Mouse (Mus musculus) induced T-regulatory cell, adult 2 months (primary cell): ENCODE data around the gene Def8.
A peak's percentile ranks its signal among the peaks of the same experiment; 100 is the strongest.
"Not testable (repeated sequence)": the region's sequence is repeated elsewhere in the genome, so short reads cannot be mapped to it uniquely, and the experiment has no call there.

Source experiments
- DNase-seq: peaks from one replicate; pipeline ENCODE4 v3.0.0-alpha.2; 2012; ENCODE audit warnings: low read depth

Gene Def8

DNA sequence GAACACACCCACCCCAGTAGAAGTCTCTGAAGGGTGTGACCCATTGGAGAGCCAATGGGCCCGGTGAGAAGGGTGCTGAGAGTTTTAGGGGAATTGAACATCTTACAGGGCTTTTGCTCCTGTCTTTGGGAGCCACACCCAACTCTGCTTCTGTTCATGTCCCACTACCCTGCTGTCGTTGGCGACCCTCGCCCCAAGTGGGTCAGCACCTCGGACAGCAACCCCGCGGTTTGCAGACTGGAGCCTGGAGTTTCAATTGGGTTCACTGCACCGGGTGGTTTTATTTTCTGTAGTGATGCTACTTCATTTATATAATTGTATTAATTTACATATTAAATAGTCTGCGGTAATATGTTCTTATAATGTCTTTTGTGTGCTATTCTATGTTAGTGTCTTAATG lies 9.1 kb upstream of the Def8 start:
- peak; percentile 26 for DNase-seq

DNA sequence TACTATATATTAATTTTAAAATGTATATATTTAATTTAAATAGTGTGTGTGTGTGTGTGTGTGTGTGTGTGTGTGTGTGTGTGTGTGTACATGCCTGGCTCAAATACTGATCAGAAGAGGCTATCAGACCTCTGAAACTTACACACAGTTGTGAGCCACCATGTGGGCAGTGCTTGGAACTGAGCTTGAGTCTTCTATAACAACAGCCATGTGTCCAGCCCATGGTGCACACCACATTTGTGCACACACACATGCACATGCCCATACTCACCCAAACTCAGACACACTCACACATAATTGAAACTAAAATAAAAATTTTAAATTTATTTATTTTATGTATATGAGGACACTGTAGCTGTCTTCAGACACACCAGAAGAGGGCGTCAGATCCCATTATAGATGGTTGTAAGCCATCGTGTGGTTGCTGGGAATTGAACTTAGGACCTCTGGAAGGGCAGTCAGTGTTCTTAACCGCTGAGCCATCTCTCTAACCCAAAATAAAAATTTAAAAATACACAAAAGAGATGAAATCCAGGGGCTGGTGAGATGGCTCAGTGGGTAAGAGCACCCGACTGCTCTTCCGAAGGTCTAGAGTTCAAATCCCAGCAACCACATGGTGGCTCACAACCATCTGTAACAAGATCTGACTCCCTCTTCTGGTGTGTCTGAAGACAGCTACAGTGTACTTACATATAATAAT lies 8.2 kb upstream of the Def8 start:
- DNase-seq, result not testable (repeated sequence)

DNA sequence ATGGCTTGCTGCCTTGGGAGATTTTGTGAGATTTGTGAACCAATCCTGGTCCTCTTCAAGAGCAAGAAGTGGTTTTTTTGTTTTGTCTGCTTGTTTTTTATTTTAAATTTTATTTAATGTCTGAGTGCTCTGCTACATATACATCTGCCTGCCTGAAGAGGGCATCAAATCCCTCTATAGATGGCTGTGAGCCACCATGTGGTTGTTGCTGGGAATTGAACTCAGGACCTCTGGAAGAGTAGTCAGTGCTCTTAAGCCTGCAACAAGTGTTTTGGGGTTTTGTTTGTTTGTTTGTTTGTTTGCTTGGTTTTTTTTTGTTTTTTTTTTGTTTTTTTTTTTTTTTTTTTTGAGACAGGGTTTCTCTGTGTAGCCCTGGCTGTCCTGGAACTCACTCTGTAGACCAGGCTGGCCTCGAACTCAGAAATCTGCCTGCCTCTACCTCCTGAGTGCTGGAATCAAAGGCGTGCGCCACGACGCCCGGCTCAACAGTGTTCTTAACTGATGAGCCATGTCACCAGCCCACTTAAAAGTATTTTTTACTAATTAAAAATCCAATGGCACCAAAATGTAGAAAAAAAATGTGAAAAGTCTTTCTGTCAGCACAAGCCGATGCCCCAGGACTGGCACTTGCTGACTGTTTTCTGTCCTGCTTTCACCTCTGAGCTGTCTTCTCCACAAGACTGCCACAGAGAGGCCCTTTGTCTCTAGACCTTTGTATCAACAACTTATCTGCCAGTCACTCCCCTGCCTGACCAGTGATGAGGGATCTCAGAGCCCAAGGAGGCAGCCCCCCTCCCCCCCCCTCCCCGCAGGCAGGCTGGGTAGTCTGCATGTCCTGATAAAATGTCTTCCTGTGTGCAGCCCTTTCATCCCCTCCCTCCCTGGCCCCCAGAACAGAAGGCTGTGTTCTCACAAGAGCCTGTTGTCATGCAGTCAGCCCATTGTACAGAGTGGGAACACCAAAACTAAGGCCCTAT lies 7.1 kb upstream of the Def8 start:
- DNase-seq, result peak; percentile 73

DNA sequence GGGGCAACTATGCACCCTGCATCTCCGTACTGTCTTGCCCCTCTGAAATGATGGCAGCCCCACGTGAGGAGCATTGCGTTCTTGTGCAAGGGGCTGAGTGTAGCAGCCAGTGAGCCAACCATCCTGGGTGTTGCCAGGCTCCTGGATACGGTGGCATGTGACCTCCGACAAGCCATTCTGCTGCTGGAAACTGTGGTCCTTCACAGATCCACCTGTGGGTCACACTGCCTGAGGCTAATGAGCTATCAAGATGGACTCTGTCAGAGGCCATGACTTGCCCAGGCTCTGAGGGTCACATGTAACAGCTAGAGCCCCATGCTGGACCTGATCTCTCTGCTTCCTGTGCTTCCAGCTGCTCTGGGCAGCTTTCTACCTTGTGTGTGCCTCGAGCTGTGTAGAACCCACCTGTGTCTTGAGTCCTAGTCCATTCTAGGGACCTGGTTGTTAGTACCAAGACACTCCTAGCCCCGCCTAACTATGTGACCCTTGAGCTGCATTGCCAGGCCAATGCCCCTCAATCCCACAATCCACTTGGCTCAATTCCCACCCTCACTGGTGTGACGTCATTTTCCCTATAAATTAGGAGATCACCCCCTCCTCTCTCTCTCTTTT lies 6.3 kb upstream of the Def8 start:
- no peak for DNase-seq

DNA sequence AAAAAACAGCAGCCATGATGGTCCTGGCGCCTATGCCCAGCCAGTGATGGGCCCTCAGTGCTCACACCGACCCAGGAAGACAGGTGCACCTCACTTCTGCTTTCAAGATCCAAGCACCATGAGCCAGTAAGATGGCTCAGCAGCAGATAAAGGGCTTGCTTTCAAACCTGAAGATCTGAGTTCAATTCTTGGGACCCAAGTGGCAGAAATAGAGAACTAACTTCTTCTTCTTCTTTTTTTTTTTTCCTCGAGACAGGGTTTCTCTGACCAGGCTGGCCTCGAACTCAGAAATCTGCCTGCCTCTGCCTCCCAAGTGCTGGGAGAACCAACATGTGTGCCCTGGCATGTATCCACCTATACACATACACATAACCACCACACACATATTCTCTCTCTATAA lies 3.6 kb upstream of the Def8 start:
- no peak for DNase-seq

DNA sequence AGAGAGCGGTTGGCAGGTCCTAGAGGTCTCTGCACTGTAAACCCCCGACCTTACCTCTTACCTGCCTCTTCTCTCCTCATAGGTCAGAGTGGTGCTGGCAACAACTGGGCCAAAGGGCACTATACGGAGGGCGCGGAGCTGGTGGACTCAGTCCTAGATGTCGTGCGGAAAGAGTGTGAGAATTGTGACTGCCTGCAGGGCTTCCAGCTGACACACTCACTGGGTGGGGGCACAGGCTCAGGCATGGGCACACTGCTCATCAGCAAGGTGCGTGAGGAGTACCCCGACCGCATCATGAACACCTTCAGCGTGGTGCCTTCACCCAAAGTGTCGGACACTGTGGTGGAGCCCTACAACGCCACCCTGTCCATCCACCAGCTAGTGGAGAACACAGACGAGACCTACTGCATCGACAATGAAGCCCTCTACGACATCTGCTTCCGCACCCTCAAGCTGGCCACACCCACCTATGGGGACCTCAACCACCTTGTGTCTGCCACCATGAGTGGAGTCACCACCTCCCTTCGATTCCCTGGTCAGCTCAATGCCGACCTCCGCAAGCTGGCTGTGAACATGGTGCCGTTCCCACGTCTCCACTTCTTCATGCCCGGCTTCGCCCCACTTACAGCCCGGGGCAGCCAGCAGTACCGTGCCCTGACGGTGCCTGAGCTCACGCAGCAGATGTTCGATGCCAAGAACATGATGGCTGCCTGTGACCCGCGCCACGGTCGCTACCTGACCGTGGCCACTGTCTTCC lies 2.6 kb upstream of the Def8 start:
- DNase-seq, result no peak

DNA sequence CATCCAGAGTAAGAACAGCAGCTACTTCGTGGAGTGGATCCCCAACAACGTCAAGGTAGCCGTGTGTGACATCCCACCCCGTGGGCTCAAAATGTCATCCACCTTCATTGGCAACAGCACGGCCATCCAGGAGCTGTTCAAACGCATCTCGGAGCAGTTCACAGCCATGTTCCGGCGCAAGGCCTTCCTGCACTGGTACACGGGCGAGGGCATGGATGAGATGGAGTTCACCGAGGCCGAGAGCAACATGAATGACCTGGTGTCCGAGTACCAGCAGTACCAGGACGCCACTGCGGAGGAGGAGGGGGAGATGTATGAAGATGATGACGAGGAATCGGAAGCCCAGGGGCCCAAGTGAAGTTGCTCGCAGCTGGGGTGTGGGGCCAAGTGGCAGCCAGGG lies 2.0 kb upstream of the Def8 start:
- DNase-seq, result no peak

DNA sequence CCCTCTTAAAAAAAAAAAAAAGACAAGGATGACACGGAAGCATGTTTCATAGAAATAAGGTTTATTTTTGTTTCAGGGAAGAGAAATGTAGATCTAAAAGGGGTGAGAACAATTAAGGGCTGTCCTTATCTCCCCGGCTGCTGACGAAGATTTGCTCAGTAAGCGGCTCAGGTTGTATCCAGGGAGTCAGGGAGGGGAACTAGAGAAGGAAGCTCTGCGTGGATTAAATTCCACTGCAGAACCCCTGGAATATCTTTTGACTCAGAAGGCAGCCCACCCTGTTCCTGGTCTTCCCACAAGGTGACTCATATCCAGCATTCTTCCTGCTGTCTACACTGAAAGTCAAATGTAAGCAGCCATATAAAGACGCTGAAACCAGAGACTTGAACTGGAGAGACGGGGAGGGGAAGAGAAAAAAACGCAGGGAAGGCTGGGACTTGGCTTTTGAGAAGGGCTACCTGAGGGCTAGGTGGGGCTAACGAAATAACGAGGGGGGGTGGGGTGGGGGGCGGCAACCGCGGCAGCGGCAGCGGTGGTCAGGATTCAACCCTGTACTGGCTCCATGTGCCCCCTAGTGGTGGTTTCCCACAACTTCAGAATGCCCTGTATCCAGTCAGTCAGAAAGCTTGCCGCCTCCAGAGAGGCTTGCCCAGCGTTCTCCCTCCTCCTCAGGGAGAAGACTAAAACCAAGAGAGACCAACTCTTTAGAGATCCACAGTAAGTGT lies 1.1 kb upstream of the Def8 start:
- peak; percentile 75 for DNase-seq

DNA sequence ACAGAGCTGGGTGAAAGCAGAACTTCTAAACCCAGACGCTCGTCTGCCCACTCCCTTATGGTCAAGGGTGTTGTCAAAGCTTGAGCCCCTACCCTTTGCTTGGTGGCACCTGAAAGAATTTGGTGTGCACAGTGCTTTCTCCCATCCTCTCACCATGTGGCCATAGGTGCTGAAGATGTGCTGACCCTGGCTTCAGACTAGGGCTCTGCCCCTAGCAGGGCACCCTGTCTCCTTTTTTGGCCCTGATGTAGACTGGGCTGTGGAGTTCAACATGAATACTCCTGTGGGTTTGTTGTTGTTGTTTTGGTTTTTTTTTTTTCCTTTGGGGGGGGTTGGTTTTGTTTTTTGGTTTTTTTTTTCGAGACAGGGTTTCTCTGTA lies 557 bp upstream of the Def8 start:
- DNase-seq, result no peak

DNA sequence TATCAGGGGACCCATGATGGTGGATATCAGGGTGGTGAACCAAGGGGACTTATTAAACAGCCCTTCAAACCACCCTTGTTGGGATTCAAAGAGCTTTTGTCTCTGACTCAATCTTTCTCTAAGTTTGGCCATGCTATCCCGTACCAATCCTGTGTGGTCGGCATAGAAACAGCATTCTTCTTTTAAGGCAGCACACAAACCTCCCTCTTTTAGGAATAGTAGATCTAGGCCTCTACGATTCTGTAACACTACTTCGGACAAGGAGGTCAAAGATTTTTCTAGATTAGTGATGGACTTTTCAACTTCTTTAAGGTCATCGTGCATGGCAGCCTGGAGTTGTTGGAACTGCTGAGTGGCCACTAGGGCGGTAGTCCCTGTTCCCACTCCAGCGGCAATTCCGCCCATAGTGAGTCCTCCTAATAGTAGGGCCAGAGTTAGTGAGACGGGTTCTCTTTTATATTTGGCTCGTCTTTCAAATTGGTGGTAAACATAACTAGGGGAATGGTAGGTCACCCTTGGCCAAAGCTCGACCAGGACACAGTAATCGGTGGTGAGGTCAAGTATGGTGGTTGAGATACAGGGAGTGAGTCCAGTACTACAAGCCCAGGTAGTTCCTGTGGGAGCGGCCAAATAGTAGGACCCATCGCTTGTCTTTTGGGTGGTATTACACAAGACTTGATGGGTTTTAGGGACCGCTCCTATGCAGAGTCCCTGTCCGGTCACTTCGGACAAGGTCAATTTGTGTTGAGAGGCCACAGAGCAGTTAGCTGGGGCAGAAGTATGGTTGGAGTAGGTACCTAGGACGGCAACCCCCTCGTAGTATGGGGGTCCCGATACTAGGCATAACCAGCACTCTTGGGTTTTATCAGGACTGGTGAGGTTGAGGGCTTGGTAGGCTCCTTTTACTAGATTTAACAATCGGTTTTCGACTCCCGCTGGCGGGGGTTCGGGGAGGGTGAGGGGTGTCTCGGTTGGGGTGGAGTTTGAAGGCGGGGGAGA lies 3.5 kb downstream of the Def8 start:
- DNase-seq, result no peak

DNA sequence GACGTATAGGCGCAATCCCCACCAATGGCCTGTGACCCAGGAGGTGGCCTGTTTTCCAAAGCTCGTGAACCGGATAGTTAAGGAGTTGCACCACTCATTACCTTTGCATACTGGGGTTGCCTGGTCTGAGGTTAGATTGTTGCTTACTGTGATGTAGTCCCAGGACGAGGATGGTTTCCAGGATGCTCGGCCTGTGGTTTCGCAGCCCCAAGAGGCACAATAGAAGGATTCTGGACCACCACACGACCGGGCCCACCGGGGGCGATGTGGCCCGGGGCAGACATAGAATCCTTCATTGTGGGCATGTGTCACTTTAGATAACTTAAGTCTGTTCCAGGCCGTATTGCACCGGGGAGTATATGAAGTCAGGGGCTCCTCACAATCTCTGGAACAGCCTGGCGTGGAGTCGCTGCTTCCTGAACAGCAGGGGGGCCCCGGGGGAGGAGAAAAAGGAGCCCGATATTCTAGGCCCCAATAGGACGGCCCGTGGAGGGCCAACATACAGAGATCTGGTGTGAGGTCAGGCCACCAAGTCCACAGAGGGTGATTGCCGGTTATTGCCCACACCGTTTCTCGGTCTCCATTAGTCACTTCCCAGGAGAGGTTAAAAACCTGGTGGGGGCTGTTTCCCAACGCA lies 4.4 kb downstream of the Def8 start:
- DNase-seq, result no peak

DNA sequence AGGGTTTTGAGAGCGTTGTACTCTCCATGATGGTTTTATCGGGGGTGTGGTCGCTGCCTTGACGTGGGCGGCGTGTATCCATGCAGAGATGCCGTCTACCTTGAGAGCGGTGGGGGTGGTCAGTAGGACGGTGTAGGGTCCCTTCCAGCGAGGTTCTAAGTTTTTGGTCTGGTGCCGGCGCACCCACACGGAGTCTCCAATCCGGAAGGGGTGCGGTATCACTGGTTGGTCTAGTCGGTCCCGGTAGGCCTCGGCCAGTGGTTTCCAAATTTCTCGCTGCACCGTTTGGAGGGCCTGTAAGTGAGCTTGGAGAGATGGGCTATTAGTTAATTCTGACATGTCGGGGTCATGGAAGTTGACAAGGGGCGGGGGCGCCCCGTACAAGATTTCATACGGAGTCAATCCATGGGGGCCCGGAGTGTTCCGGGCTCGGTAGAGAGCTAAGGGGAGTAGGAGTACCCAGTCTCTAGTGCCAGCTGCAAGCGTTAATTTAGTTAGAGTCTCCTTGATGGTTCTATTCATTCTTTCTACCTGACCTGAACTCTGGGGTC lies 5.1 kb downstream of the Def8 start:
- no peak for DNase-seq

DNA sequence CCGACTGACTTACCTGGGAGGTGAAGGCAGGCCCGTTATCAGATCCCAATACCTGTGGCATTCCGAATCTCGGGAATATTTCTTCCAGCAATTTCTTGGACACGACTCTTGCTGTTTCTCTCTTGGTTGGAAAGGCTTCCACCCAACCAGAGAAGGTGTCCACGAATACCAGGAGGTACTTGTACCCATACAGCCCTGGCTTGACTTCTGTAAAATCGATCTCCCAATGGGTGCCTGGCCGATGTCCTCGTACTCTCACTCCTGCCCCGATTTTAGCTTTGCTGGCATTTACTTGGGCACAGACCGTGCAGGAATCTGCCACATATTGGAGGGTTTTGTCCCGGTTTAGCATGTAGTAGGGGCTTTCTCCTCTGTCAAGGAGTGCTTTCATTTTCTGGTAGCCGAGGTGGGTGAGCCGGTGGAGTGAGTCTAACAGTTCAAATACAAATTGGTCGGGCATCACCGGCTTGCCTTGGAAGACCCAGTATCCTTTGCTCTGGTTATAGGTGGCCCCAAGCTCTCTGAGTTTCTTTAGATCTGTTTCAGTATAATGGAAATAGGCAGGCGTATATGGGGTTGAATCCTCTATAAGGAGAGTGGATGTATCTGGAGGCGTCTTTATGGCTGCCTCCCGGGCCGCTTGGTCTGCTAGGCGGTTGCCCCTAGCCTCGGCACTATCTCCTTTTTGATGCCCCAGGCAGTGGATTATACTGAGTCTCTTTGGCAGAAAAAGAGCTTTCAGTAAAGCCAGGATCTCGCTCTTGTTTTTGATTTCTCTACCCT lies 5.8 kb downstream of the Def8 start:
- no peak for DNase-seq

DNA sequence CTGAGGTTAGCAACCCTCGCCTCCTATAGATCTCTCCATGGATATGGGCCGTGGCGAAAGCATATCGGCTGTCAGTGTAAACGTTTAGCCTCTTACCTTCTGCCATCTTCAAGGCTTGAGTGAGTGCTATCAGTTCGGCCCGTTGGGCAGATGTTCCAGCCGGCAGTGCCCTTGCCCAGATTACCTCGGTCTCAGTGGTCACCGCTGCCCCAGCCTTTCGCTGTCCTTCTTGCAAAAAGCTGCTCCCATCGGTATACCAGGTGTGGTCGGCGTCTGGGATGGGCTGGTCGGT lies 6.3 kb downstream of the Def8 start:
- not testable (repeated sequence) for DNase-seq

DNA sequence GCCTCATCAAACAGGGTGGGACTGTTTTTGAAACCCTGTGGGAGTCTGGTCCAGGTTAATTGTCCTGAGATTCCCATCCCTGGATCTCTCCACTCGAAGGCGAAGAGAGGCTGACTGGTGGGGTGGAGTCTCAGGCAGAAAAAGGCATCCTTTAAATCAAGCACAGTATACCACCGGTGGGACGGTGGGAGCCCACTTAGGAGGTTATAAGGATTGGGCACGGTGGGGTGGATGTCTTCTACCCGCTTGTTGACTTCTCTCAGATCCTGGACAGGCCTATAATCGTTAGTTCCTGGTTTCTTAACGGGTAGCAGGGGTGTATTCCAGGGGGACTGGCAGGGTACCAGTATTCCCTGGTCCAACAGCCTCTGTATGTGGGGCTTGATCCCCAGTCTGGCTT lies 7.6 kb downstream of the Def8 start:
- not testable (repeated sequence) for DNase-seq

DNA sequence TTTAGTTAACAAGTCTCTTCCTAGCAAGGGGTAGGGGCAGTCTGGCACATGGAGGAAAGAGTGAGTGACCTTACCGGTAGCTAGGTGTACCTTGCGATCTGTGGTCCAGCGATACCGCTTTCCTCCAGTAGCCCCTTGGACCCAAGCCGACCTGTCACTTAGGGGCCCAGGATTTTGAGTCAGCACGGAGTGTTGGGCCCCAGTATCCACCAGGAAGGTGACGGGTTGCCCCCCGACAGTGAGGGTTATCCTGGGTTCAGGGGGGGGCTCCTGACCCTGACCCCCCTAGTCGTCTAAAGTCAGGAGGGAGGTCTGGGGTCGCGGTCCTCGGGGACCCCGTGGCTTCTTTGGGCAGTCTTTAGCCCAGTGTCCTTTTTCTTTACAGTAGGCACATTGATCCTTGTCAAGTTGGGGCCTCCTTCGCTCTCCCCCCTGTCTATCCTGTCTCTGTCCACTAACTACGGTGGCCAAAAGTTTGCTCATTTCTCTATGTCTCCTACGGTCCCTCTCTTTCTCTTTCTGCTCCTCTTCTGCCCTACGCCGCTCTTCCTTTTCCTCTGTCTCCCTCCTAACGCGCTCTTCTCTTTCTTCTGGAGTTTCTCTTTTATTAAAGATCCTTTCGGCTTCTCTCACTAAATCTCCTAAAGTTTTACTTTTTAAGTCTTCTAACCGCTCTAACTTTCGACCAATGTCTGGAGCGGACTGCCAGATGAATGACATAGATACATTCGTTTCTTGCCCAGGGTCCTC lies 8.5 kb downstream of the Def8 start:
- no peak for DNase-seq

DNA sequence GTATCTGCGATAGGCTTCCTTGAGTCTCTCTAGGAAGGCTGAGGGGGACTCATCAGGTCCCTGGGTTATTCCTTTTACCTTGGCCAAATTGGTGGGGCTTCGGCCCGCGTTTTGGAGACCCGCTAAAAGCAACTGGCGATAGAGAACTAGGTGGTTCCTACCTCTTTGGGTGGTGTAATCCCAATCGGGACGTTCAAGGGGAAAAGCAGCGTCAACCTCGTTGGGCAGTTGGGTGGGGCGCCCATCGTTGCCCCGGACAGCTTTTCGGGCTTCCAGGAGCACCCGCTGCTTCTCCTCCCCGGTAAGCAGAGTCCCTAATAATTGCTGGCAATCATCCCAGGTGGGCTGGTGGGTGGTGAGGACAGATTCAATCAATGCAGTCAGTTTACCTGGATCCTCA lies 9.1 kb downstream of the Def8 start:
- DNase-seq, result no peak
